Mouse (Mus musculus): ENCODE data around the gene Vmn2r51. TPM values are rescaled to one million over a fixed set of nuclear protein-coding genes. Genes with fewer than 3 reads are reported as not detected.
"Not testable (repeated sequence)": the region's sequence is repeated elsewhere in the genome, so short reads cannot be mapped to it uniquely, and the experiment has no call there.

Gene Vmn2r51
- not detected in 2 replicates for polyA plus RNA-seq (2016; fragmentation: Nextera tagmentation; extraction: Ambion mirVana)

DNA sequence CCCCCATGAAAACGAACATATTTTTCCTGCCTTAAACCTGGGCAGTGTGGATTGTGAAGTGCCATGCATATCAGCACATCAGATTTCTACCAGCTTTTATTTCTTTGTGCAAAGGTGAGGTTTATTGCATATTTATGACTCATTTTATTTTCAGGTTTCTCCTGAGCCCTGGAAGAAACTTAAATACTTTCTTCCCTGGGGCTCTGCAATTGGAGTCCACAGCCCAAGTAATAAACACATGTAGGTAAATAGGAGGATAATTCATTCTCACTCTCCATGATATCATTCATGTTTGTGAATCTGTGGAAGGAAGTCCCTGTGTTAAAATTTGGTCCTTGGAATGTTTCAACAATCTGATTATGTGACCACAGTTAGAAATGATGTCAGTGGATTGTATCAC lies at the start of gene Vmn2r51:
Vmn2r51 (minus strand) TSS at position 101 of the 400 bp plus-strand sequence.
- H3K4me1 ChIP-seq (replicated peaks); H3K36me3 ChIP-seq; H3K27ac ChIP-seq; H3K27me3 ChIP-seq (ENCODE audit: insufficient read depth, poor library complexity, severe bottlenecking); H3K4me3 ChIP-seq; DNase-seq (ENCODE audit: low spot score): not testable (repeated sequence)
- WGBS, result 56% methylated on average over 1 of the region's 1 CpGs
- H3K9me3 ChIP-seq, result peaks cover 25% of the 10 kb centered on the region

DNA sequence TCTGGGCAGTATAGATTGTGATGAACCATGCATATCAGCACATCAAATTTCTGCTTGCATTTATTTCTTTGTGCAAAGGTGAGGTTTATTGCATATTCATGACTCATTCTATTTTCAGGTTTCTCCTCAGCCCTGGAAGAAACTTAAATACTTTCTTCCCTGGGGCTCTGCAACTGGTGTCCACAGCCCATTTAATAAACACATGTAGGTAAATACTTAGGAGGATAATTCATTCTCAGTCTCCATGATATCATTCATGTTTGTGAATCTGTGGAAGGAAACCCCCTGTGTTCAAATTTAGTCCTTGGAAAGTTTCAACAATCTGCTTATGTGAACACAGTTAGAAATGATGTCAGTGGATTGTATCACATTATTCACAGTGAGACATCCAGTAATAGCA lies 52.3 kb downstream of the Vmn2r51 start, which contains the start of gene Vmn2r50:
Vmn2r50 (minus strand) TSS at position 101 of the 400 bp plus-strand sequence.
- not testable (repeated sequence) for H3K4me1 ChIP-seq (replicated peaks); H3K27me3 ChIP-seq (ENCODE audit: insufficient read depth, poor library complexity, severe bottlenecking); DNase-seq (ENCODE audit: low spot score); H3K9me3 ChIP-seq; H3K36me3 ChIP-seq; H3K27ac ChIP-seq; H3K4me3 ChIP-seq

Other genes starting within 250 kb of the Vmn2r51 start
- not detected in 2 replicates for gene Vmn2r48, start 152.2 kb downstream of the Vmn2r51 start, polyA plus RNA-seq (2016; fragmentation: Nextera tagmentation; extraction: Ambion mirVana)
- not detected in 2 replicates for gene Vmn2r49, start 113.5 kb downstream of the Vmn2r51 start, polyA plus RNA-seq (2016; fragmentation: Nextera tagmentation; extraction: Ambion mirVana)
- not detected in 2 replicates for gene Vmn2r50, start 52.4 kb downstream of the Vmn2r51 start, polyA plus RNA-seq (2016; fragmentation: Nextera tagmentation; extraction: Ambion mirVana)
- gene Vmn2r52, start 70.8 kb upstream of the Vmn2r51 start, polyA plus RNA-seq (2016; fragmentation: Nextera tagmentation; extraction: Ambion mirVana), result not detected in 2 replicates
- not detected in 2 replicates for gene Vmn1r66, start 172.3 kb upstream of the Vmn2r51 start, polyA plus RNA-seq (2016; fragmentation: Nextera tagmentation; extraction: Ambion mirVana)